Mouse (Mus musculus): ENCODE data around the gene Iqgap2.

Iqgap2 gene

GRCm38 (mm10) chr13:95831760-95832159, 60.0 kb downstream of the Iqgap2 start:
- in situ Hi-C loops (cut with MseI, MboI): no loop called here

DNA sequence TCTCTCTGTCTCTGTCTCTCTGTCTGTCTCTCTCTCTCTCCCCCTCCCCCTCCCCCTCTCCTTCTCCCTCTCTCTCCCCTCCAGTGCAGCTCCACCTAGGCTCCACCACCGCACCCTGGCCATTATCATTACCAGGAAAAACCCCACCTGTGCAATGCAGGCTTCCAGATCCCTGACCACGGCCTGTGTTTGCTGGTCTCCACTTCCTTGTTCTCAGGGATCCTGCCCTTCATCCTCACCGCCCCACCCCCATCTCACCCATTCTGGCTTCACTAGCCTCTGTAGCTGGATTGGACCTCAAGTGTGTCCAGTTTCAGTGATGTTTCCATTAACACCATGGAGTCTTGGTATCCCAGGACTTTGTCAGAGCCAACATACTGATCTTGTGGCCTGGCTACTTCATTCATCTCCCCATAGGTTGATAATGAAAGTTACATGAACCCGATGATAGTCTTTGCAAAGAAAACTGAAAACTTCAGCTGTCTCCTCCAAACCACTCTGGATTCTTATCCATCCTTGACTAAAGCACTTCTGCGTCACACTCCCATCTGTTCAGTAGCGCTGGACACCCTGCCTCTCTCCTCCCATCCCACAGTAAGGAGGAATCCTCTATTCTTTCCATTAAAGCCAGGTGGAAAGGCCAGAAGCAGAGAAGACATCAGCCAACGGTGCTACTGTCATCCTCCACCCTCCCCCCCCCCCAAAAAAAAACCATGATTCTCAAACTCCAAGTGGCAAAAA, 62.1 kb downstream of the Iqgap2 start:
- in situ Hi-C loops (cut with MseI, MboI): no loop called here

- in situ Hi-C loops (cut with MseI, MboI): no loop called here
Observed at GRCm38 (mm10) chr13:95828616-95829015, 63.1 kb downstream of the Iqgap2 start.

DNA sequence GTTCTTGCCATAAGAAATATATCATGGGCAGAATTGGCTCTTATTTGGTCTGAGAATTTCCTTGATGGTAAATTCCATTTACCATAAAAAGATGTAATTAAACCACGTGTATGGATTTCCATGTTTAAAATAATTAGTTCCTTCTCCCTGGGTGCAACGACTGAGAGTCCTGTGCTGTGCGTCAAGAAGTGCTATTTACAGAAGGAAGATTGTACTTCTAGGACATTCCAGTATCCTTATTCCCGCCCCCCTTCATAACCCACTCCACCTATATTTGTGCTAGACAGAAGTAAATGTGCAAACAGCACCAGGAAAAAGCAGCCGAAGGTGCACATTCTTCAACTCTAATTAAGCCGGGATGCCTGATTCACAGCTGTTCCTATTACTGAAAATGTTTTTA, 65.5 kb downstream of the Iqgap2 start:
- in situ Hi-C loops (cut with MseI, MboI): no loop called here

GRCm38 (mm10) chr13:95822918-95823317, 68.8 kb downstream of the Iqgap2 start:
- in situ Hi-C loops (cut with MseI, MboI): no loop called here

GRCm38 (mm10) chr13:95820071-95820470, 71.7 kb downstream of the Iqgap2 start:
- in situ Hi-C loops (cut with MseI, MboI): no loop called here

DNA sequence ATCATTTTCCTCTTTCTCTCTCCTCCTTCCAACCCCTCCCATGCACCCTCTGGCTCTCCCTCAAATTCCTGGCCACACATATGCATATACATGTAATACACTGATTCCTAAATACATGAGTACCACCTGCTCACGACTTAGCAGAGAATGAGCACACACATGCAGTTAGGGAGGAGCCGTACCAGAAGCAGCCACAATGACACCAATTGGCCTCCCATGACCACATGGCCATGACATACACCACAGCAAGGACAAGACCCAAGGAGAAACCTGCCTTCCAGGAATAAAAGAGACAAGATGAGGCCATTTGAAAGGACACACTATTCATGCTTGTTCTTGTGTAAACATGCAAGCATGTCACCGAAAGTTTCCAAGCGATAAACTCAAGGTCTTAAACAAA, 72.8 kb downstream of the Iqgap2 start:
- in situ Hi-C loops (cut with MseI, MboI): no loop called here

DNA sequence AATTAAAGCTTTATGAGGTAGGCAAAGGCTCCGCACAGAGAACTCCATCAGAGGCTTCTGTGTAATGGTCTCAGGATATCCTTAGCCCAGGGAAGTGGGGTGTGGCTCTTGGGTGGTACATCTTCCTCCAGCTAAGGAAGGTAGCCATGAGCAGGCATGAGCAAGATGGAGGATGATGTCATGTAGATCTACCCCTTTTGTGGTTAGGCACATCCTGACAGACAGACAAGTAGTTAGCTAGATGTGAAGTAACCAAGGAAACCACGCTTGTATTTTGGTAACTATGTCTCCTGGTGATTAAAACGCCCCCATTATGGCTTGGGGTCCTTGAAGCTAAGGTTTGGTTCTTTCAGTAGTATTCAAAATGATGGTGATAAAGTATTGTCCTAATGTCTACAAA, 78.1 kb downstream of the Iqgap2 start:
- in situ Hi-C loops (cut with MseI, MboI): no loop called here

DNA sequence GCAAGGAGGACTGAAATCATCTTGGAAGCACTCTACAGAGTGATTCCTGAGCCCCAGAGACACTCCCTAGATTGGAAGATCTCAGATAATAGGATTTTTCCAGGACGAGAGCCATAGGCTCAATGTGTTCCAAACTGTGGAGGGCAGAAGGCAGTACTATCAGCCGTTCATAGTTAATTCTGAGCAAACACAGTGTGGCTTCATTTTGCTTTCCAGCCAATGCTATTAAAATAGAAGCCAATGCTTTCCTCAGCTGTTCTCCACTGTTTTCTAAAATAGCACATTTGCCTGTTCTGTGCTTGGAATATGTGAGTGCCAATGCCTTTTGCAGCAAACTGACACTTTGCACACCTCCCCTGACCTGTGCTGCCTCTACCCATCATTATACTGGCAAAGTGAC, 80.9 kb downstream of the Iqgap2 start:
- in situ Hi-C loops (cut with MseI, MboI): no loop called here

GRCm38 (mm10) chr13:95807106-95807750, 84.5 kb downstream of the Iqgap2 start:
- in situ Hi-C loops (cut with MseI, MboI): no loop called here

DNA sequence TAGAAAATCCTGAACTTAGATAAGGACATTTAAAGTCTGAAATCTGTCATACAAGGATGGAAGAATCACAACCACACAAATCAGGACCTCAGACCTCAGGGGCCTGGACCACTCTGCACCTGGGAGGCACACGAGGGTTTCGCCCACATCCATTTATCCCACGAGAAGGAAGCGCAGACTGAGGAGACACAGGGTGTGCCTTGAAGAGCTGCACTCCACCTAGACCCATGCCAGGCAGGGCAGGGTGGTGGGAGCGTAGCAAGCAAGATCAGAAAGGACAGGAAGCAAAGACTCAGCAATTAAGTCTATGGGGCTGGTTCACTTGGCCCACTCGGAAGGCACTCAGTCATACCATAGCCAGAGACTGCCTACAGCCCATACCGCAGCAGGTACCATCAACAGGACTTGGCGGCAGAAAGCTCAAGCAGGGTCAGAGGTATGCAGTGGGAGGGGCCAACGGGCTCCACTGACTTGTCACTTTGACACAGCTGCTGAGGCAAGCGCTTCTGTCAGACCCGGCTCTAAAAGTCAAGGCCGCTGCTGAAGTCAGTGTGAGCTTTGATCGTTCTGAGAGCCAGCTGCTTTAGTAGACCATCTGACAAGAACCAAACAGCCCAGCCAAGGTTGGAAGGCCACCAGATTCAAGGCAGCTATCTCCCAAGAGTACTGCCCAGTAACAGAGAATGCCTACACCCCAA, 86.1 kb downstream of the Iqgap2 start:
- in situ Hi-C loops (cut with MseI, MboI): no loop called here

GRCm38 (mm10) chr13:95804113-95804512, 87.6 kb downstream of the Iqgap2 start:
- in situ Hi-C loops (cut with MseI, MboI): no loop called here

- in situ Hi-C loops (cut with MseI, MboI): no loop called here
Observed at GRCm38 (mm10) chr13:95800925-95801324, 90.8 kb downstream of the Iqgap2 start.

DNA sequence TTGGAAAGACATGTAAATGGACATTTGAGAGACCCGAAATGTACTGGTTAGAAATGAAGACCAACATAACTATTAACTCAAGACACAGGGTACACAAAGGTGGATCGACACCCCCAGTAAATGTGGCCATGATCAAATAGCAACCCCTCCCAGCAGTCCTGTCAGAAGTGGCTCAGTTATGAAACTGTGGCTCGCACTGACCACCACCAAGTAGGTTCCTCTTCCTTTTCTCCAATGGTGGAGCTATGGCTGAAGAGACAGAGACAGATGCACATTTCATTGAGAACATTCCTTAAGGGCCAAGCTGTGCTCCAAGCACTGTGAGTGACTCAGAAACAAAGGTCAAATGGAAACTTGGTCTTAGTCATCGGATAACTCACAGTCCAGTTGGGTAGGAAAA, 92.4 kb downstream of the Iqgap2 start:
- in situ Hi-C loops (cut with MseI, MboI): no loop called here

- in situ Hi-C loops (cut with MseI, MboI): no loop called here
Observed at GRCm38 (mm10) chr13:95798721-95799120, 93.0 kb downstream of the Iqgap2 start.

DNA sequence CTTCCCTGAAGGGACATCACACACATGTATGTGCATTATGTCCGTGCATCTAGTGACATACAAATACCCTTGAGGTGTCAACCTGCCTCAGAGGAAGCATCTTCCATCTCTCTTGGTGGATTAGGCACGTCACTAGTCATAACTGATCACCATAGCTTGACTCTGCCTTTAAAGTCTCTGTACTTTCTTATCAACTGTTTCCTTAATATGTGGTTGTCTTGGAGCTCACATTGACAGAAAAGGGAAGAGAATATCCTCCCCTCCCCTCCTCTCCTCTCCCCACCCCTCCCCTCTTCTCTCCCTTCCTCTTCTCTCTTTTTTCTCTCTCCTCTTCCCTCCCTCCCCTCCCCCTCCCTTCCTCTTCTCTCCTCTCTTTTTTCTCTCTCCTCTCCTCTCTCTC, 94.2 kb downstream of the Iqgap2 start:
- in situ Hi-C loops (cut with MseI, MboI): no loop called here

DNA sequence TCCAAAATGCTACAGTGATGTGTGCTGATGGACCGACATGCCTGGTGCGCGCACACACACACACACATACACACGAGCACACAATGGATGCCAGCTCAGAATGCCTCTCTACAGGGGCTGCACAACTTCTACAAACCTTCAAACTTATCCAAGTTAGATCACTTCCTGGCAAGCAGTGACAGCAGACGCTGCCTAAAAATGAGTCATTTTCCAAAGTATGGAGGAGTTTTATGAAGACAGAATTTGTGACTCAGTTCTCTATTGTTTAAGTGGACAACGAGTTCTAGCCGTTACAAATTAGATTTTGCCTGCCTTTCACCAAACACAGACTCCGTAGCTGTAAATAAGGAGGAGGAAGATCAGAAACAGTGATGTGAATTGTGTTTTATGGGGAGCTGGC, 97.4 kb downstream of the Iqgap2 start:
- in situ Hi-C loops (cut with MseI, MboI): no loop called here

DNA sequence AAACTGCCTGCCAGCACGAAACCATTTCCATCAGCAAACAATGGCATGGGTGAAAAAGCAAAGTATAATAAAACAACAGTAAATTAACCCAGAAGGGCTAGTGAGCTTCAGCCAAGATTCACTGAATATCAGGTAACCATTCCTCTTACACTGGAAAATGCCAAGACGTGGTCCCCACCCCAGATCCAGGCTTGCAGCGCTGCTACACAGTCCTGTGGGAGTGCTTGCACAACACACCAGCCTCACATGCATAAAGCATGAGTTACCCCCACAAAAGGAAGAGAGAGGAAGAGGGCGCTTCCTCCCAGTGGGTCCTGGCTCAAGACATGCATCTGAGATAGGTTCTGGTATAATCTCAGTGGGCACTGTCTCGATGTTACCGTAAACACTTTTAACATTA, 100.8 kb downstream of the Iqgap2 start:
- in situ Hi-C loops (cut with MseI, MboI): no loop called here

- in situ Hi-C loops (cut with MseI, MboI): no loop called here
Observed at GRCm38 (mm10) chr13:95788631-95789376, 102.9 kb downstream of the Iqgap2 start.

GRCm38 (mm10) chr13:95782969-95783332, 108.8 kb downstream of the Iqgap2 start:
- in situ Hi-C loops (cut with MseI, MboI): no loop called here

- in situ Hi-C loops (cut with MseI, MboI): no loop called here
Observed at GRCm38 (mm10) chr13:95782311-95782968, 109.3 kb downstream of the Iqgap2 start.

GRCm38 (mm10) chr13:95780038-95780437, 111.7 kb downstream of the Iqgap2 start:
- in situ Hi-C loops (cut with MseI, MboI): no loop called here

Data from mouse trophoblast stem cell (cell line).